Mouse (Mus musculus): ENCODE data around the gene Rere.

Rere gene

GRCm38 (mm10) chr4:150572104-150572691 lies 290.8 kb downstream of the Rere start:
- no peak for DNase-seq (ENCODE audit: low read depth in 2 of 2, low spot score in 2 of 2)

- no peak for DNase-seq (ENCODE audit: low read depth in 2 of 2, low spot score in 2 of 2)
Observed at GRCm38 (mm10) chr4:150572938-150573337, 291.5 kb downstream of the Rere start.

- no peak for DNase-seq (ENCODE audit: low read depth in 2 of 2, low spot score in 2 of 2)
Observed at GRCm38 (mm10) chr4:150575363-150576092, 294.1 kb downstream of the Rere start.

- no peak for DNase-seq (ENCODE audit: low read depth in 2 of 2, low spot score in 2 of 2)
Observed at GRCm38 (mm10) chr4:150576339-150576738, 294.9 kb downstream of the Rere start.

- no peak for DNase-seq (ENCODE audit: low read depth in 2 of 2, low spot score in 2 of 2)
Observed at GRCm38 (mm10) chr4:150578021-150578420, 296.6 kb downstream of the Rere start.

GRCm38 (mm10) chr4:150581931-150582723 lies 300.7 kb downstream of the Rere start:
- no peak for DNase-seq (ENCODE audit: low read depth in 2 of 2, low spot score in 2 of 2)

- peak in 1 of 2 experiments; percentile 26 for DNase-seq (ENCODE audit: low read depth in 2 of 2, low spot score in 2 of 2)
Observed at GRCm38 (mm10) chr4:150582966-150583776, 301.7 kb downstream of the Rere start.

GRCm38 (mm10) chr4:150583777-150584135 lies 302.3 kb downstream of the Rere start:
- DNase-seq (ENCODE audit: low read depth in 2 of 2, low spot score in 2 of 2), result peak; percentile 14 to 37

- DNase-seq (ENCODE audit: low read depth in 2 of 2, low spot score in 2 of 2), result no peak
Observed at GRCm38 (mm10) chr4:150585800-150586199, 304.4 kb downstream of the Rere start.

- no peak for DNase-seq (ENCODE audit: low read depth in 2 of 2, low spot score in 2 of 2)
Observed at GRCm38 (mm10) chr4:150586275-150586674, 304.8 kb downstream of the Rere start.

GRCm38 (mm10) chr4:150587597-150588299 lies 306.3 kb downstream of the Rere start:
- DNase-seq (ENCODE audit: low read depth in 2 of 2, low spot score in 2 of 2), result no peak

- no peak for DNase-seq (ENCODE audit: low read depth in 2 of 2, low spot score in 2 of 2)
Observed at GRCm38 (mm10) chr4:150588300-150588621, 306.8 kb downstream of the Rere start.

GRCm38 (mm10) chr4:150590621-150591282 lies 309.3 kb downstream of the Rere start:
- no peak for DNase-seq (ENCODE audit: low read depth in 2 of 2, low spot score in 2 of 2)

- DNase-seq (ENCODE audit: low read depth in 2 of 2, low spot score in 2 of 2), result no peak
Observed at GRCm38 (mm10) chr4:150591602-150592001, 310.2 kb downstream of the Rere start.

- DNase-seq (ENCODE audit: low read depth in 2 of 2, low spot score in 2 of 2), result no peak
Observed at GRCm38 (mm10) chr4:150592087-150592486, 310.6 kb downstream of the Rere start.

GRCm38 (mm10) chr4:150593473-150594217 lies 312.2 kb downstream of the Rere start:
- no peak for DNase-seq (ENCODE audit: low read depth in 2 of 2, low spot score in 2 of 2)

GRCm38 (mm10) chr4:150594298-150594829 lies 312.9 kb downstream of the Rere start:
- no peak for DNase-seq (ENCODE audit: low read depth in 2 of 2, low spot score in 2 of 2)

- DNase-seq (ENCODE audit: low read depth in 2 of 2, low spot score in 2 of 2), result no peak
Observed at GRCm38 (mm10) chr4:150595071-150595470, 313.6 kb downstream of the Rere start.

- DNase-seq (ENCODE audit: low read depth in 2 of 2, low spot score in 2 of 2), result no peak
Observed at GRCm38 (mm10) chr4:150595991-150596390, 314.5 kb downstream of the Rere start.

Measured in CD8-positive naive resting alpha-beta T cell, adult 2 months (primary cell).